Mouse (Mus musculus) brain, embryonic 18.5 days (tissue): Measurements from ENCODE around the gene Morc2b.
"Not testable (repeated sequence)": the region's sequence is repeated elsewhere in the genome, so short reads cannot be mapped to it uniquely, and the experiment has no call there.

Experiments
- DNase-seq: peaks from one replicate; pipeline ENCODE4 v3.0.0-alpha.2; 2012; ENCODE audit warnings: low read depth, low spot score

Morc2b gene

GRCm38 (mm10) chr17:33139261-33139820 is at the start of gene Morc2b:
TSS of gene Morc2b (minus strand) at chr17:33139683.
- DNase-seq, result no peak

DNA sequence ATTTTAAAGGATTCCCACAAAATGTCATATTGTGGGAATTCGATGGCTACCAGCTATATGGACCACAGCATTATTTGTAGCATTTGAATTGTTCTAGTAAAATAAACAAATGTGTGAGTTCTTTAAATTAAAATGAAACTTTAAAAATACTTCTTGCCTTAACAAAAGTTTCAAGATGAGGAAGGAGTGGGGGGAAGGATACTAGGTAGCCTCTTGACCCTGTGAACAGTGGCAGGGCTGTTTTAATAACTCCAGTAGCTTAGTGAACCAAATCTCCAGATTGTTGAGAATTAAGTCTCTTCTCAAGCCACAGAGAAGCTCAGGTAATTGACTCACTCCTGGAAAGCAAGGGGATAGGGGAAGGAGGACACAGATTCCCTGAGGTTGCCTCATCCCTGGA is 28.7 kb upstream of the Morc2b start, which contains the start of gene Olfr55:
Olfr55 (plus strand) TSS at position 301 of the 400 bp plus-strand sequence.
- not testable (repeated sequence) for DNase-seq

DNA sequence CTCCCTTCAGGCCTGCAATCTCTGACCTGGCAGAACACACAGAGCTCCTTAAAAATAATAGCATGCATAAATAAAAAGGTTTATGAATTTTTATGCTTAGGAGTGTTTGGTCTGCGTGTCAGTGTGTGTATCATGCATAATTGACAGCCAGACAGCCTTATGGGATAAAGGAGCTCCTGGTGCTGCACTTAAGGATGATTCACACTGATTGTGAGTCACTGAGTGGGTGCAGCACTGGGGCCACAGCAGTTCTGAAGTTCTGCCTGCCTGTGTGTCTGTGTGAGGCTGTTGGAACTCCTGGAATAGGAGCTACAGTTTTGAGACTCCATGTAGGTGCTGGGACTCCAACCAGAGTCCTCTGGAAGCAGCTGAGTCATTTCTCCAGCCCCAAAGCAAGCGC is 13.2 kb downstream of the Morc2b start:
- no peak for DNase-seq

- no peak for DNase-seq
Measured at GRCm38 (mm10) chr17:33124546-33124945, 14.9 kb downstream of the Morc2b start.

GRCm38 (mm10) chr17:33097396-33097795 is 42.1 kb downstream of the Morc2b start:
- no peak for DNase-seq

DNA sequence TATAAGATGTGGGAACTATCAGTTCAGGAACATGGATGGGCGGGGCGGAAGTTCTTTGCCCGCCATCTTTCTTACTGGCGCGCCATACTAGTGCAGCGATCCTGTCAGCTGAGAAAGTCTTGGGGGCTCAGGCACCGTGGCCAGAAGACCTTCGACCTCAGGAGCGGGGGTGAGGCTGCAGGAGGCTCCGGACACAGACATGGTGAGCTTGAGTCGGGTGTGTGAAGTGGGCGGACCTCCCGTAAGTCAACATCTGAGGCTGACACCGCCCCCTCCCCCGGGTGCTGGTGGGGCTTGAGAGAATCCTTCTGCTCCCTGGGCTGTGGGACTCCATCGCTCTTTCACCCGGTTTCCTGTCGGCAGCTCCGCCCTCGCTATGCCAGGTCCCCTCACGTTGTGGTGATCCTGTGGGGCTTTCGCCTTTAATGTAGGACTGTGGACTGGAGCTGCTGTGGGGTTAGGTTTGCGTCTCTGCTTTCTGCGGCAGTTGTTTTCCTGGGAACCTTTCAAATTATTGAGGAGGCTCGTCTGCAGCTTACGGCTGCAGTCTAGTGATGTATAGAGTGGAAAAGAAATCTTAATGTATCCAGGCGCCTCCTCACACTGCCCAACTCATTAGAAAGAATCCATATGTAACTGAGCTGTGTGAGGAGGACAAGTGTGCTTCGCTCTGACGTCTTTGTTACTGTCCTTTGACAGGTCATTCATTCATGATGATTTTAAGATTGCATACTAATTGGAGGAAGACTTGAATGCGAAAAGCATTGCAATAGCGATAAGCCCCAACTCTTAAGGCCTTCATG is 46.9 kb downstream of the Morc2b start:
- peak; percentile 60 for DNase-seq

DNA sequence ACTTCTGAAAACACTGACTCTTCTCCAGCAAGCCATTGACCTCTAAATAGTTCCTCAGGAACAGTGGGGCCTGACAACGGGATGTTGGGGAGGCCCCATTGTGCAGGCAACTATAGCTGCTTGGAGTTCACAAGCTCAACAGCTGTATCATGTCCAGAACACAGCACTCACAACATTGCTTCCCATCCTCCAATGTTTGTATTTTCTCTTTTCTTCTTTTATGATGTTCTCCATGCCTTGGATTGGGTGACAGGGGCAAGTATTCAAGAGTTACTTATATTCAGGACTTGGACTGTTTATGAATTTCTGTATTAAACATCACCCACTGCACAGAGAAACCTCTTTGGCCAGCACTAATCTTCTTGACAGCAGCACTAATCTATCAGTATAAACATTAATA is 47.9 kb downstream of the Morc2b start:
- DNase-seq, result no peak

DNA sequence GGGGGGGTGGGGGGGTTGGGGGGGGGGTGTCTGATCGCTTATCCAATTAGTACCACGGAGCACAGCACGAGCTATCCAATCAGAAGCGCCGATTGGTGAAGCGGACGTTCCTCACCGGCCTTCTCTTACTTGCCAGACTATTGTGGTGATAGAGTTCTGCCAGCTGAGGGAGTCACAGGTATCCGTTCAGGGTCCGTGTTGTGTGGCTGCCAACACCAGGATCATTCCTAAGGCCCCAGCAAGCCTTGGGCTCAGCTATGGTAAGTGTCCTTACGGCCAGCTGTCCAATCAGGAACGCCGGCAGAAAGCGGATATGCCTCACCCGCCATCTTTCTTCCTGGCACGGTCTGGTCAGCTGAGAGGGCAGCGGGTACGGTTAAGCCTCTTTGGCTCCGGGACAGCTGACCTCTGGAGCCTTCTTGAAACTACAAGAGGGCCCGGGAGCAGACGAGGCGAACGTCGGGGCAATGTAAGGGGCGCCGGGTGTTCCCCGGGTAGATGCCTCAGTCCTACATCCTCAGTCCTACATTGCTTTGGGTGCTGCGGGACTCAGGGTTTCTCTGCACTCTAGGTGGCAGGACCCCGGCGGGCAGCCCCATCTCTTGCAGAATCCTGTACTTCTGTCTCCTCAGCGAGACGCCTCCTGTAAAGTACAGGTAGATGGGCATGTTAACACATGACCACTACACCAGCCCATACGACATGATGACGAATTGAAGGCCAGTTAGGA is 50.1 kb downstream of the Morc2b start, which contains the start of gene Zfp563:
Zfp563 (plus strand) TSS at position 91 of the 730 bp plus-strand sequence.
- peak; percentile 84 for DNase-seq

DNA sequence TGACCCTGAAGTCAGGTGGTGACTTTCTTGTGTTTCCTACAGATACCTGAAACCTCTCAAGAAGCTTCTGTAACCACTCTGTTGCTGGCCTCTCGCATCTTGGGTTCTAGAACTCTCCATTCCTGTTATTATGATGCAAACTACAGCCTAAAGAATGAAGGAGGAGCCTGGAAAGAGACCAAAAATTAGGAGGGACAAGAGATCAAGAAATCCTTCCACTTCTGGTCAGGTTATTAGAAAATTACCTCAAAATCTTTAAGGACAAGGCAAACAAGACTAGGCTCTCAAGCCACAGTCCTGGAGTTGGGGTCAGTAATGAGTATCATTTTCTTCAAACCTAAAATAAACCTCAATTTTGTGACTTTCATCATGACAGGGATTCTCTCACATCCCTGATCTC is 71.5 kb downstream of the Morc2b start, which contains the start of gene 4921501E09Rik:
4921501E09Rik (minus strand) TSS at position 101 of the 400 bp plus-strand sequence.
- DNase-seq, result no peak
